ENCODE assay signal across 13 mouse cellular contexts in genomic region chr9:61952241-61952640, GRCm38 (mm10).
"Had no signal": no experiment of that assay in that cellular context is flagged by ENCODE, and none has a peak within 500 bp of the region (broad histone marks: within the 10 kb centered on the region; RNA-seq: fewer than 3 reads in every experiment).

No protein-coding gene starts in this region.

- H3K9ac ChIP-seq: liver, embryonic 15.5 days; neural tube, embryonic 13.5 days had no signal

- ATAC-seq: lung, postnatal 0 days had no signal

- H3K27ac ChIP-seq: left cerebral cortex, adult 2 months; limb, embryonic 10.5 days; liver, embryonic 15.5 days; neural tube, embryonic 13.5 days; stomach, postnatal 0 days had no signal

- H3K4me2 ChIP-seq: liver, embryonic 11.5 days; liver, embryonic 15.5 days; neural tube, embryonic 13.5 days had no signal

- DNase-seq: kidney, adult 8-10 months; kidney, postnatal 25 days; lung, adult 2 months; lung, postnatal 4 days; midbrain, embryonic 14.5 days; thymus, postnatal 4 days had no signal

- H3K36me3 ChIP-seq: liver, embryonic 15.5 days; neural tube, embryonic 13.5 days had no signal

- H3K4me3 ChIP-seq: left cerebral cortex, adult 2 months; limb, embryonic 10.5 days; liver, embryonic 15.5 days; neural tube, embryonic 13.5 days had no signal

- H3K9me3 ChIP-seq: limb, embryonic 10.5 days; liver, embryonic 15.5 days; neural tube, embryonic 13.5 days had no signal

- H3K27me3 ChIP-seq: neural tube, embryonic 13.5 days had no signal
